Mouse (Mus musculus) monocyte, adult 5-6 weeks (primary cell): Measurements from ENCODE around the gene Kif17. TPM values are rescaled to one million over a fixed set of nuclear protein-coding genes. Genes with fewer than 3 reads are reported as not detected.
"Not testable (repeated sequence)": the region's sequence is repeated elsewhere in the genome, so short reads cannot be mapped to it uniquely, and the experiment has no call there.

Source experiments
- ATAC-seq: fragments of 153-309, 156-312 bp; replicated peaks from 2 replicates; pipeline ENCODE4 v1.8.0; 2017; ENCODE audit warnings: mild to moderate bottlenecking; ENCODE audit not compliant: low TSS enrichment, insufficient number of reproducible peaks, severe bottlenecking, poor library complexity, low FRiP score
- total RNA-seq: library from RNA; stranded (forward); fragments of 200-1000, 200-491, 200-594 nt; gene quantifications from 3 replicates; pipeline ENCODE4 v1.2.3, GENCODE M21; 2017

The Kif17 gene
- total RNA-seq, 1 experiment from 2014 or later = 0.57 TPM

DNA sequence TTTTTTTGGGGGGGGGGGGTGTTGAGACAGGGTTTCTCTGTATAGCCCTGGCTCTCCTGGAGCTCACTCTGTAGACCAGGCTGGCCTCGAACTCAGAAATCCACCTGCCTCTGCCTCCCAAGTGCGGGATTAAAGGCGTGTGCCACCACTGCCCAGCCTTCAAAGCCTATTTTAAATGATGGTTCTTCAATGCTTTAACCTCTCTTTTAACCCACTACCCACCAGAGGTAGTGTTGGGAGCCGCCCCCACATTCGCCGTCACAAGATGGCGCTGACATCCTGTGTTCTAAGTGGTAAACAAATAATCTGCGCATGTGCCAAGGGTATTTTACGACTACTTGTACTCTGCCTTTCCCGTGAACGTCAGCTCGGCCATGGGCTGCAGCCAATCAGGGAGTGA lies 76.9 kb downstream of the Kif17 start:
- not testable (repeated sequence) for ATAC-seq

- no peak for ATAC-seq
Observed at GRCm38 (mm10) chr4:138327891-138328470, 77.7 kb downstream of the Kif17 start.

DNA sequence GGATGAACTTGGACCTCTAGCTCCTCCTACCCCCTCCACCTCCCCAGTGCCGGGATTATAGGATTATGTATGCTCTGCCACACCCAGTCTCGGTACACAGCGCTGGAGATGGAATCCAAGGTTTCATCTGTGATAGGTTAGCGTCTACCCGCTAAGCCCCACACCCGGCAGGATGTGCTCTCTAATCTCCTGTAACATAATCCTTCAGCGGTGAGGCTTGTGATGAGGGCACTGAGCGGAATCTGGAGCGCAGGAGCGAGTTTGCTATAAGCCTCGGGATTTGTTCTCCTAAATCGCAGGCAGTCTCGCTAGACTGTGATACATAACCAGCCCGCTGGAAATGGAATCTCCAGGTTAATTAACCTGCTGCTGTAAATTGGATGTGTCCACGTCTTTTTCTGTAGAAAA lies 80.0 kb downstream of the Kif17 start:
- ATAC-seq = no peak

DNA sequence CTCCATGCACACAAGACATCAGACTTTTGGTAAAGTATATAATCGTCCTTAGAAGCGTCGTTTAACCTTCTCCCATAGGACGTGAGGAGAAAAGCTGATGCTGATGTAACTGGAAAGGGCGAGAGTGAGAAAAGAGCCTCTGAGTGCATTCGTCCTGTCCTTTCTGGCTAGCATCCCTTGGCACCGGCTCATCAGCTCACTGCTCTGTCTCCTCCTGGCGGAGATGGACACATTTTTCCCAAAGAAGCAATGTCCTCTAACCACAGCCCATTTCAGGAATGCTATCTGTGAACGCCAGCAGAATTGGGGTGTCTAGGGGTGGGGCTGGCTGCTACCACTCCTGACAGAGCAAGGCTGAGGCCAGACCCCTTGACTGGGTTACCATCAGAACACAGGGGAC lies 81.4 kb downstream of the Kif17 start:
- no peak for ATAC-seq

DNA sequence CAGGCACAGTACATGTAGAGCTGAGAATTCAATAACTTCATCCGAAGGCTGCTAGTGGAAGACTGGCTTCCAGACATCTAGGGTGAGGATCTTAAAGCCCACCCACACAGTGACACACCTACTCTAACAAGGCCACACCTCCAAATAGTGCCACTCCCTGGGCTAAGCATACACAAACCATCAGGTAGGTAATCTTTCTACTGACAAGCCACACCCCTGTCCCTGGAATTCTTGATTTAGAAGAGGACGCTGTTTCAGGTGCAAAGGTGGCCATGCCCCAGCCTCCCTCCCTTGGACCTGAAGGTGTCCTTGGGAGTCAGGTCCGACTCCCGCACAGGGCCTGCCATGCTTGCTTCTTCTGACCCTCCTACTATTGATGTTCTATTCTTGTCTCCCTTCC lies 82.9 kb downstream of the Kif17 start:
- no peak for ATAC-seq

- ATAC-seq = no peak
Observed at GRCm38 (mm10) chr4:138335036-138335435, 84.8 kb downstream of the Kif17 start.

GRCm38 (mm10) chr4:138335648-138336047 lies 85.4 kb downstream of the Kif17 start:
- ATAC-seq = no peak

DNA sequence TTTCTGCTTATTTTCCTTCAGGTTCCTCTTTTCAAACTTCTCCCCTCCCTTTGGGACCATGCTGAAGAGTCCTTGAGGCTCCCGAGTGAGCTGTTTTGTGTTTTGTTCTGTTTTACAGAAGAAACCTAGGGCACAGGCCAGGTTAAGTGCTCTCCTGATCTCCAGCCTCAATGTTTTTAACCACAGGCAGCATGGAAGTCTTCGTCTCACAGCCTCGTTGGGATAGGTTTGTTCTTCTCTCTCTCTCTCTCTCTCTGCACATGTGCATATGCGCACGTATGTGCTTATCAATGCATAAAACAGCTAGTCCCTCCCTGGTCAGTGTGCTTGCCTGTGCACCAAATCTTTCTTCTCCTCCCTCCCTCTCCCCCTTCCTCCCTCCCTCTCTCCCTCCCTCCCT lies 86.6 kb downstream of the Kif17 start:
- no peak for ATAC-seq

DNA sequence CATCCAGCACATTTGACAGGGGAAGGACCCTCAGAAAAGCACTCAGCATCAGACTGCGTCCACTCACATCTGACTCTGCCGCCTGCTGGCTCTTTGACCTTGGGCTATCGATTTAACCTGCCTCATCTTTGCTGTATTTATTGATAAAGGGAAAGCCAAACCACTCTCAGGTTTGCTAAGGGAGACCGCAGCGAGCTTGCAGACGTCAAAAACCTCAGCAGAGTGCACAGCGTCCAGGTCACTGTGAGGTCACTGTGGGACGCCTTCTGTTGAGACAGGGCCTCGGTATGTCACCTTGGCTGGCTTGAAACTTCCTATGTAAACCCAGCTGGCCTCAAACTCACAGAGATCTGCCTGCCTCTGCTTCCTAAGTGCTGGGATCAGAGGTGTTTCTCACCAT lies 87.1 kb downstream of the Kif17 start:
- ATAC-seq = no peak

GRCm38 (mm10) chr4:138339963-138340362 lies 89.7 kb downstream of the Kif17 start:
- 0 out of 2 replicates have a peak, but pooled peaks have one; percentile 51 for ATAC-seq

DNA sequence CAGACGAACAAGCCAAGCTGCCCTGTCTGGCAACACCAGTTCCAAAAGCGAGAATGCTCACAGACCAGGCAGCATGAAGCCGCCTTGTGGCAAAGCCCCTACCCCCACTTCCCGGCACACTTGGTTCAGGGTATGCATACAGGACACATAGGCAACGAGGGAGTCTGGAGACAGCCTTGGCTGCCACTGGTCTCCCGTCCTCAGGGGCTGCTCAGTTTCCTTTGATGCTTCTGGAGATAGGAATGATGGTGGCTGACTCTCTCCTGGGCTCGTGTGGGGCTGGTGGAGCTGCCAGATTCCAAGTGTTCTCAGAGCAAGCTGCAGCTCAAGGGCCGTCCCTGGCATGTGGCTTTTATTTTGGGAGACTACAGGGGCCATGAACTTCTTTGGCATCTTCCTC lies 91.2 kb downstream of the Kif17 start:
- ATAC-seq = no peak

- no peak for ATAC-seq
Observed at GRCm38 (mm10) chr4:138342048-138342447, 91.8 kb downstream of the Kif17 start.

- no peak for ATAC-seq
Observed at GRCm38 (mm10) chr4:138342778-138343177, 92.5 kb downstream of the Kif17 start.

GRCm38 (mm10) chr4:138343341-138343837 lies 93.2 kb downstream of the Kif17 start:
- no peak for ATAC-seq

DNA sequence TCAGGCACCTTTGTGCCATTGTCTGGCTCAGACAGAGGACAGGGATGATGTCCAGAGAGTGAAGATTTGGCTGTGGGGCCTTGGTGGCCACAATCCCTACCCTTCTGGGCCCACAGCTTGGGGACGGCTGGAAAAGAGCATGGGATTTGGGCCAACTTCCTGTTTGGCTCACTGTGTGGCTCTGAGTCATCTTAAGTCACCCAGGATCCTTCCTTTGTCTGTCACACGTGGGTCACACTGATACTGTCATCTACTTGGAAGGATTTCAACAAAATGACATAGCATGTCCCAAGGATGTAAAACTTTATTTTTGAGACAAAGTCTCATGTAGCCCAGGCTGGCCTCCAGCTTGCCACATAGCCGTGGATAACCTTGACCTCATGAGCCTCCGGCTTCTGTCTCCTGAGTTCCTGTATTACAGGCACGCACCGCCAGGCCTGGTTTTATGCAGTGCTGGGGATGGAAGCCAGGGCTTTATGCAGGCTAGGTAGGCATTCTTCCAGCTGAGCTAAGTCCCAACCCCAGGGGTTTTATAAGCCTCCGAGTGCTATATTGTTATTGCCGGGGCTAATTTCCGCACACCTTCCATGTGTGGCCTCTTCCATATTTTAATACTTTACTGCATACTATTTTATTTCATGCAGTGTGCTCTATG lies 94.8 kb downstream of the Kif17 start:
- ATAC-seq = no peak

DNA sequence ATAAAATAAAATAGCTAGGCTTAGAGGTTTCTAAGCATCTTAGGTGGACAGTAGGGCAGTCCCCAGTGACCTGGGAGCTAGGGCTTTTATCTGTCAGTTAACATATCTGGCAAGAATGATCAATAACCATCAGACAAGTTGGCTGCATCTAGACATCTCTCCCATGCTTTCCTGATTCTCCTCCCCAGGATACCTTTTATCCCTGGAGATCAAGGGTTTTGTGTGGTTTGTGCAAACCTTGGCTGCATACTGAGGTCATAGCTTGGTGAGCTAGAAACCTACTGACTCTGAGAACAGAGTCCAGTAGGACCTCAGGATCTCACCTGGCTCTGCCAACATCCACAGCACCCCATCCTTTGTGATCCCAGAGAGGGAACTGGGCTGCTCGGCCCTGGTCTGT lies 97.0 kb downstream of the Kif17 start:
- ATAC-seq = no peak

DNA sequence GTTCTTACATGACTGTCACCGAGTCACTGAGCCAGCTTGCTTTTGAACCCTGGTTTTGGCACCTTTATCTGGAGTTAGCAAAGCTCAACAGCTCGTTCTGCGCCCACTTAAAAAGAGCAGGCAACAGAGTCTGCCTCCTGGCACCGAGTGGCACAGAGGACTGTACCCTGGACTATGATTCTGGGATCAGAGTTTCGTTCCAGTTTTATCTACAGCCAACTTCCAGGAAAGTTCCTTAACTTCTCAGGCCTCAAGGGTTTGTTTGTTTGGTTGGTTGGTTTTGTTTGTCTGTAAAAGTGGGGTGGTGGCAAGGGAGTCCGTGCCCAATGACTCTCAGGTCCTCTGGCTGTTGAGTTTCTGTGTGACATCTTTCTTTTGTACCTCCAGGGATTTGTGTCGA lies 98.5 kb downstream of the Kif17 start:
- ATAC-seq = no peak
